Mouse (Mus musculus): Measurements from ENCODE around the gene Gm49027. TPM values are rescaled to one million over a fixed set of nuclear protein-coding genes. Genes with fewer than 3 reads are reported as not detected.
A peak's percentile ranks its signal among the peaks of the same experiment; 100 is the strongest.
"Not testable (repeated sequence)": the region's sequence is repeated elsewhere in the genome, so short reads cannot be mapped to it uniquely, and the experiment has no call there.

The Gm49027 gene
- polyA plus RNA-seq, 1 experiment from 2014 or later, result 0.74 TPM

DNA sequence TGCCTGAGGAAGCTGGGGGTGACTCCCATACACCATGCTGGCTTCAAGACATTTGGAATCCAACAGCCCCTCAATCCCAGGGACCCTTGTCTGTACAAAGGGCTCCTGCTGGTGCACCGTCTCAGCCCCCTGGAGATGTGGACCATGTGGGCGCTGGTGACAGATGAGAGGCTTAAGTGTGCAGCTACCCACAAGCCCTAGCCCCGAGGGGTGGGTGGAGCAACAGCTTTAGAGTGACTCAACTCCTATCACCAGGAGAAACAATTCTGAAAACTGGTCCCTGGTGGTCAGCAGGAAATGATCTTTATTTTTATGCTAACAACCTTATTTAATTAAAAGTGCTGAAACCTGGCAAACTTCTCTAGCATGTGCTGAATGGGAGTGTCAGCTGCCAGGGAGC, 13.9 kb downstream of the Gm49027 start:
- H3K9me3 ChIP-seq (ENCODE audit: control insufficient read depth, low read length); H3K9ac ChIP-seq; H3K27me3 ChIP-seq (ENCODE audit: control insufficient read depth, insufficient read depth, low read length); H3K4me2 ChIP-seq (replicated peaks); H3K27ac ChIP-seq; DNase-seq (ENCODE audit: low spot score); ATAC-seq (ENCODE audit: low FRiP score); H3K4me3 ChIP-seq (replicated peaks; ENCODE audit: low read length): not testable (repeated sequence)
- Histone ChIP-seq H3K36me3 (replicated peaks; ENCODE audit: control insufficient read depth, insufficient read depth) (peaks cover 45% of the 10 kb centered on the region), H3K4me1 (replicated peaks; ENCODE audit: control insufficient read depth, insufficient read depth, low read length) (peaks cover 16% of the 10 kb centered on the region)
- 84% methylated on average over 3 of the region's 3 CpGs for WGBS

GRCm38 (mm10) chr5:123510160-123510559, 15.1 kb downstream of the Gm49027 start, which contains the start of gene B3gnt4:
Gene B3gnt4 (plus strand): TSS chr5:123510460.
- no peak for ATAC-seq (ENCODE audit: low FRiP score)
- Histone ChIP-seq H3K4me2 (replicated peaks) (peak within 1 kb of the TSS; percentile 69), H3K9me3 (ENCODE audit: control insufficient read depth, low read length) (no peaks in the 10 kb centered on the region), H3K4me1 (replicated peaks; ENCODE audit: control insufficient read depth, insufficient read depth, low read length) (peaks cover 16% of the 10 kb centered on the region), H3K27ac (no peak within 1 kb of the TSS), H3K27me3 (ENCODE audit: control insufficient read depth, insufficient read depth, low read length) (no peaks in the 10 kb centered on the region), H3K9ac (no peak within 1 kb of the TSS), H3K4me3 (replicated peaks; ENCODE audit: low read length) (no peak within 1 kb of the TSS), H3K36me3 (replicated peaks; ENCODE audit: control insufficient read depth, insufficient read depth) (peaks cover 33% of the 10 kb centered on the region)
- DNase-seq (ENCODE audit: low spot score), result no peak
- 90% methylated on average over 5 of the region's 5 CpGs for WGBS

DNA sequence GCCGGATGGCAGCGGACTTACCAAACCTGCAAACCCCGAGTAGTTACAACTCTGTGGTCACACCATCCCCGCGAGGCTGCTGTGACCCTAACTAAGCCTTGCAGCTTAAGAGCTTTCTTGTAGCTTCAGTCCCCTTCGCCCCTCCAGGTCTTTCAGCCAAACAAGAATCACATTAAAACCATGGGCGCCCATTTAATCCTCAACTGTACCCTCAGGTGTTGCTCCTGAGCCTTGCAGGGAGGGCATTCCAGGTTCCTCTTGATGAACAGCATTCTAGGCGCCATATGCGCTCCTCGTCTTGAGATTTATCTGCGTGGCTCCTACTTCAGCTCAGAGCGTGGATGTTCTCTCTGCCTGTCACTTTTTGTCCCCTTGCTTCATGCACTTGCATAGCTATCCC, 16.4 kb downstream of the Gm49027 start:
- Histone ChIP-seq H3K9me3 (ENCODE audit: control insufficient read depth, low read length) (no peaks in the 10 kb centered on the region), H3K4me2 (replicated peaks) (peak overlapping the region; percentile 69), H3K27me3 (ENCODE audit: control insufficient read depth, insufficient read depth, low read length) (no peaks in the 10 kb centered on the region), H3K36me3 (replicated peaks; ENCODE audit: control insufficient read depth, insufficient read depth) (peaks cover 27% of the 10 kb centered on the region), H3K27ac (no peak overlapping the region), H3K4me1 (replicated peaks; ENCODE audit: control insufficient read depth, insufficient read depth, low read length) (peaks cover 16% of the 10 kb centered on the region), H3K4me3 (replicated peaks; ENCODE audit: low read length) (peak overlapping the region; percentile 56), H3K9ac (peak overlapping the region; percentile 62)
- 9% methylated on average over 12 of the region's 12 CpGs for WGBS
- DNase-seq (ENCODE audit: low spot score) (no peak), ATAC-seq (ENCODE audit: low FRiP score) (no peak; the same call in 1 of the 2 replicates)

GRCm38 (mm10) chr5:123507936-123508723, 17.2 kb downstream of the Gm49027 start:
- Histone ChIP-seq H3K4me3 (replicated peaks; ENCODE audit: low read length) (peak overlapping the region; percentile 56), H3K4me1 (replicated peaks; ENCODE audit: control insufficient read depth, insufficient read depth, low read length) (peaks cover 16% of the 10 kb centered on the region), H3K9ac (peak overlapping the region; percentile 62), H3K36me3 (replicated peaks; ENCODE audit: control insufficient read depth, insufficient read depth) (peaks cover 22% of the 10 kb centered on the region), H3K27ac (no peak overlapping the region; the same call in 1 of the 2 replicates), H3K4me2 (replicated peaks) (peak overlapping the region; percentile 69), H3K9me3 (ENCODE audit: control insufficient read depth, low read length) (no peaks in the 10 kb centered on the region), H3K27me3 (ENCODE audit: control insufficient read depth, insufficient read depth, low read length) (no peaks in the 10 kb centered on the region)
- DNase-seq (ENCODE audit: low spot score), result peak; percentile 88
- peak; percentile 87 for ATAC-seq (ENCODE audit: low FRiP score)
- 1% methylated on average over 56 of the region's 59 CpGs for WGBS

GRCm38 (mm10) chr5:123501973-123502372, 23.3 kb downstream of the Gm49027 start:
- WGBS, result 85% methylated on average over 4 of the region's 4 CpGs
- Histone ChIP-seq H3K9me3 (ENCODE audit: control insufficient read depth, low read length) (no peaks in the 10 kb centered on the region), H3K9ac (no peak overlapping the region), H3K27me3 (ENCODE audit: control insufficient read depth, insufficient read depth, low read length) (no peaks in the 10 kb centered on the region), H3K27ac (no peak overlapping the region), H3K36me3 (replicated peaks; ENCODE audit: control insufficient read depth, insufficient read depth) (no peaks in the 10 kb centered on the region), H3K4me2 (replicated peaks) (no peak overlapping the region), H3K4me1 (replicated peaks; ENCODE audit: control insufficient read depth, insufficient read depth, low read length) (no peaks in the 10 kb centered on the region), H3K4me3 (replicated peaks; ENCODE audit: low read length) (no peak overlapping the region)
- DNase-seq (ENCODE audit: low spot score), result no peak
- no peak for ATAC-seq (ENCODE audit: low FRiP score)

DNA sequence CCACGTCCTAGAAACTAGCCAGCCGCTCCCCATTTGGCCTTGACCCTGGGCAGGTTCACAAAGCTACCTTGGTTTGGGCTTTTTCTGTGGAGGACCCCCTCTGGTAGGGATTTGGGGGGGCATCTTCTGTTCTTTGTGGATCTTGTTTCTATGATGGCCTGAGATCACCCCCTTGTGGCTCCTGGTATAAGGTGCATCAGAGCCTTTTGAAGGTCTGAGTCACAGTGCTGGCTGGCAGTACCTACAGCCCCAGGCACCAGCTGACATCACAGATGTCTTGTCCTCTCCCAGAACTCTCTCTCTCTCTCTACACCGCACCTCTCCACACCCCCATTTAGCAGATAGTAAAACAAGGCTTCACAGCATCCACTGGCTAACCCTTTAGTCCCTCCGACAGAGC, 25.6 kb downstream of the Gm49027 start:
- H3K4me2 ChIP-seq (replicated peaks), result no peak overlapping the region
- H3K36me3 ChIP-seq (replicated peaks; ENCODE audit: control insufficient read depth, insufficient read depth), result no peaks in the 10 kb centered on the region
- no peaks in the 10 kb centered on the region for H3K9me3 ChIP-seq (ENCODE audit: control insufficient read depth, low read length)
- no peaks in the 10 kb centered on the region for H3K27me3 ChIP-seq (ENCODE audit: control insufficient read depth, insufficient read depth, low read length)
- no peak overlapping the region for H3K27ac ChIP-seq
- H3K4me3 ChIP-seq (replicated peaks; ENCODE audit: low read length), result no peak overlapping the region
- ATAC-seq (ENCODE audit: low FRiP score) (no peak), DNase-seq (ENCODE audit: low spot score) (peak; percentile 49)
- no peak overlapping the region for H3K9ac ChIP-seq
- WGBS, result 52% methylated on average over 4 of the region's 4 CpGs
- H3K4me1 ChIP-seq (replicated peaks; ENCODE audit: control insufficient read depth, insufficient read depth, low read length), result no peaks in the 10 kb centered on the region

GRCm38 (mm10) chr5:123489935-123490334, 35.4 kb downstream of the Gm49027 start:
- H3K4me3 ChIP-seq (replicated peaks; ENCODE audit: low read length), result no peak overlapping the region
- DNase-seq (ENCODE audit: low spot score) (no peak), ATAC-seq (ENCODE audit: low FRiP score) (no peak)
- 68% methylated on average over 9 of the region's 9 CpGs for WGBS
- H3K9me3 ChIP-seq (ENCODE audit: control insufficient read depth, low read length), result no peaks in the 10 kb centered on the region
- H3K27me3 ChIP-seq (ENCODE audit: control insufficient read depth, insufficient read depth, low read length), result no peaks in the 10 kb centered on the region
- H3K4me2 ChIP-seq (replicated peaks), result no peak overlapping the region
- H3K4me1 ChIP-seq (replicated peaks; ENCODE audit: control insufficient read depth, insufficient read depth, low read length), result peaks cover 8% of the 10 kb centered on the region; the same call in 1 of the 2 replicates
- no peaks in the 10 kb centered on the region for H3K36me3 ChIP-seq (replicated peaks; ENCODE audit: control insufficient read depth, insufficient read depth)
- no peak overlapping the region for H3K27ac ChIP-seq
- H3K9ac ChIP-seq, result no peak overlapping the region

DNA sequence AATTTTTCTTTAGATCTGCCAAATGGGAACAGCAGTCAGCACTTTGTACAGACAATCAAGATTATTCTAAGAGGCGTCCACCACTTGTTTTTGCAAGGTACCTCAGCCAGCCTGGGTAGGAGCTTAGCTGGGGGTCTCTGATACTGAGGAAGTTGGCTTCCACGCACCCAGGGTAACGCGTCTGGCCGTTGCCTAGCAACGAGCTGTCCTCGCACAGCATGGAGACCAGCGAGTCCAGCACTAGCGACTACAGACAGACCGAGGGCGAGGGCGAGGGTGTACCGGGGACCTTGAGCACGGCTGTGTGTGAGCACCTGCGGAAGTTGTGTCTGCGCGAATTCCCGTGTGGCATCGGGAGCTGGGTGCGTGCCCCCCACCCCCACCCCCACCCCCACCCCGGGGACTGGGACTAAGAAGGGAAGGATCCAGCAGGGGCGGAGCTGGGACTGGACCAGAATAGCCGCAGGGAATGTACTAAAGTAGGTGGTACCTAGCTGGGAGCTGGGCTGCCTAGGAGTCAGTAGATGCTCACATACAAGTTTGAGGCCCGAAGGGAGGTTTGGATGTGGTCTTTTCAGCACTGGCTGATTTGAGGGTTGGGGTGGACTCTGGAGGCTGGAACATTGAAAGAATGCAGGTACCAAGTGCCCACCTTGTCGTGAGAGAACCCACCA, 36.0 kb downstream of the Gm49027 start, which contains the start of the genes Lrrc43 and Il31:
Lrrc43 (plus strand) TSS at position 194 of the 674 bp plus-strand sequence.
Il31 (minus strand) TSS at position 378 of the 674 bp plus-strand sequence.
- H3K27me3 ChIP-seq (ENCODE audit: control insufficient read depth, insufficient read depth, low read length), result no peaks in the 10 kb centered on the region
- H3K36me3 ChIP-seq (replicated peaks; ENCODE audit: control insufficient read depth, insufficient read depth), result no peaks in the 10 kb centered on the region
- H3K4me2 ChIP-seq (replicated peaks), result peak within 1 kb of the TSS; percentile 53
- peaks cover 8% of the 10 kb centered on the region; the same call in 1 of the 2 replicates for H3K4me1 ChIP-seq (replicated peaks; ENCODE audit: control insufficient read depth, insufficient read depth, low read length)
- peak within 1 kb of the TSS; percentile 4; the same call in 1 of the 2 replicates for H3K4me3 ChIP-seq (replicated peaks; ENCODE audit: low read length)
- H3K9ac ChIP-seq, result no peak within 1 kb of the TSS
- ATAC-seq (ENCODE audit: low FRiP score), result no peak
- no peak within 1 kb of the TSS for H3K27ac ChIP-seq
- H3K9me3 ChIP-seq (ENCODE audit: control insufficient read depth, low read length), result no peaks in the 10 kb centered on the region
- 10% methylated on average over 25 of the region's 25 CpGs for WGBS
- DNase-seq (ENCODE audit: low spot score), result peak; percentile 44

- Histone ChIP-seq H3K27me3 (ENCODE audit: control insufficient read depth, insufficient read depth, low read length) (no peaks in the 10 kb centered on the region), H3K9me3 (ENCODE audit: control insufficient read depth, low read length) (no peaks in the 10 kb centered on the region), H3K27ac (no peak overlapping the region), H3K36me3 (replicated peaks; ENCODE audit: control insufficient read depth, insufficient read depth) (no peaks in the 10 kb centered on the region), H3K4me3 (replicated peaks; ENCODE audit: low read length) (no peak overlapping the region), H3K9ac (no peak overlapping the region), H3K4me2 (replicated peaks) (no peak overlapping the region), H3K4me1 (replicated peaks; ENCODE audit: control insufficient read depth, insufficient read depth, low read length) (peaks cover 8% of the 10 kb centered on the region; the same call in 1 of the 2 replicates)
- DNase-seq (ENCODE audit: low spot score) (no peak), ATAC-seq (ENCODE audit: low FRiP score) (no peak)
- WGBS, result 86% methylated on average over 11 of the region's 11 CpGs
Observed at GRCm38 (mm10) chr5:123487659-123488395, 37.5 kb downstream of the Gm49027 start.

Data from hindbrain, embryonic 14.5 days (tissue).